Mouse (Mus musculus) heart, postnatal 14 days (tissue): ENCODE results near the gene Sh3pxd2a. TPM values are rescaled to one million over a fixed set of nuclear protein-coding genes. Genes with fewer than 3 reads are reported as not detected.

Experiments
- DNase-seq, 2 experiments: peaks; one replicate each; pipeline ENCODE4 v3.0.0; 2021 to 2022
- intact Hi-C: fragments of 180-260 bp; cut with DNase I; formaldehyde crosslinking; loops from one replicate; pipeline ENCODE4 v1.15.1; 2025
- total RNA-seq, 2 experiments: library from RNA; stranded (reverse); gene quantifications; 2 replicates each; pipeline ENCODE4 v1.2.3; 2021

The Sh3pxd2a gene
- total RNA-seq, 2 experiments from 2014 or later, result 75.2 to 75.9 TPM

GRCm38 (mm10) chr19:47264322-47265092, 199.7 kb downstream of the Sh3pxd2a start:
- DNase-seq, result peak; percentile 79 to 86
- intact Hi-C loops, result loop anchor here (1.0 kb wide), 1 partner anchor 74 kb away; no protein-coding TSS in a partner anchor

DNA sequence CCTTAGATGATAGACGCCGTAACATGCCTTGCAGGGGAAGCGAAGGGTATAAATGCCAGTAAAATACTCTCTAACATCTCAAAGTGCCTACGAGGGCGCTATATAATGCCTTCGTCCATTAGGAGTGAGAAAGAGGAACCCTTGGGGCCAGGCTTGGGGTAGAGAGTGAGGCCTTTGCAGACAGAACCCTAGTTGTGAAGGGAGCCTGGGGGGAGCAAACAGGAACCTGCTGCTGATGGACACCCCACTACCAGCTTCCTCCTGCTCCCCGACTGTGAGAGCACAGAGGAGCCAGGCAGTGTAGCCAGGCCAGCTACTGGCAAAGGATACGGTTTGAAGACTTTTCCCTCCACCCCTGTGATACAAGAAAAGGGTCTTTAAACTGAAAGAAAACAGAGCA, 200.6 kb downstream of the Sh3pxd2a start:
- no peak for DNase-seq
- intact Hi-C loops, result loop anchor here (1.0 kb wide), 1 partner anchor 75 kb away; no protein-coding TSS in a partner anchor

- no peak for DNase-seq
- intact Hi-C loops, result no loop called here
Measured at GRCm38 (mm10) chr19:47261196-47261595, 203.0 kb downstream of the Sh3pxd2a start.

DNA sequence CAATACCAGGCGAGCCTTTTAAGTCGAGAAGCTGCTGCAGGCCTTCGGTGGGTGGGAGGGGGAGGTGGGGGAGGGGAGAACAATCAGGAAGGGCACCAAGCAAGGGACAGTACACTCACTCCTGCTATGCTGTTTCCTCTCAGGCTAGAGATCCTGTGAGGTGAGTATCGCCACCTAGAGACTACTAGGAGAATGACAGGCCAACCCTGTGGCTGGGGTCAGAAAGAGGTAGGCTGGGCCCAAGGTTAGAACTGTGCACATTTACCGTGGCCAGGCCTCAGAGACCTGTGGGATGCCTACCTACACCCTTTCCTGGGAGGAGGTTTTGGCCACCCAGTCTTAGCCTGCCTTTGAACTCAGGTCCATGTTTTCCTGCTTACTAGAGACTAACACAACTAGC, 204.6 kb downstream of the Sh3pxd2a start:
- DNase-seq, result peak in 1 of 2 experiments; percentile 49
- intact Hi-C loops, result loop anchor here (5.0 kb wide), 1 partner anchor 82 kb away; the partner anchor contains the start of gene Neurl1a

DNA sequence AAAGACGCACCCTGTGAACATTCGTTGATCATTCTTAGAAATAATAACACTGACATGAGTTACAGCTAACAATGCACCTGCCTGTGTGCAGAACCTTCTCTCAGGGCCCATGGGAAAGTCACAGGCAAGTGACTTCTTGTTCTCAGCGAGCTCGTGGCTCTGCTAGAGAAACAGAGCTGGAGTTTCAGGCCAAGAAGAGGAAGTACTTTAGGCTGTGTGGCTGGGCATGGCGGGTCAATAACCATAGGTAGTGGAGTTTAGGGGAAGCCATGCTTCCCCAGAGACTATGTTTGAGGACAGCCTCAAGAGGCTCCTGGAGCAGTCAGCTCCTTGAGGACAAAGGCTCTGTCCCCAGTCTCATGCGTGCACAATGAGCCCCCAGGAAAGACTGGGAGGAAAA, 208.3 kb downstream of the Sh3pxd2a start:
- intact Hi-C loops, result loop anchor here (5.0 kb wide), 1 partner anchor 79 kb away; the partner anchor contains the start of gene Neurl1a
- no peak for DNase-seq

- DNase-seq, result no peak
Measured at GRCm38 (mm10) chr19:47255036-47255435, 209.2 kb downstream of the Sh3pxd2a start.

GRCm38 (mm10) chr19:47253053-47253628, 211.1 kb downstream of the Sh3pxd2a start:
- intact Hi-C loops, result no loop called here
- DNase-seq, result no peak

More at GRCm38 (mm10) chr19:47255036-47255435, 209.2 kb downstream of the Sh3pxd2a start:
- intact Hi-C loops, result loop anchor here (5.0 kb wide), 1 partner anchor 78 kb away; the partner anchor contains the start of gene Neurl1a

GRCm38 (mm10) chr19:47250931-47251330, 213.3 kb downstream of the Sh3pxd2a start:
- intact Hi-C loops, result no loop called here
- DNase-seq, result no peak

DNA sequence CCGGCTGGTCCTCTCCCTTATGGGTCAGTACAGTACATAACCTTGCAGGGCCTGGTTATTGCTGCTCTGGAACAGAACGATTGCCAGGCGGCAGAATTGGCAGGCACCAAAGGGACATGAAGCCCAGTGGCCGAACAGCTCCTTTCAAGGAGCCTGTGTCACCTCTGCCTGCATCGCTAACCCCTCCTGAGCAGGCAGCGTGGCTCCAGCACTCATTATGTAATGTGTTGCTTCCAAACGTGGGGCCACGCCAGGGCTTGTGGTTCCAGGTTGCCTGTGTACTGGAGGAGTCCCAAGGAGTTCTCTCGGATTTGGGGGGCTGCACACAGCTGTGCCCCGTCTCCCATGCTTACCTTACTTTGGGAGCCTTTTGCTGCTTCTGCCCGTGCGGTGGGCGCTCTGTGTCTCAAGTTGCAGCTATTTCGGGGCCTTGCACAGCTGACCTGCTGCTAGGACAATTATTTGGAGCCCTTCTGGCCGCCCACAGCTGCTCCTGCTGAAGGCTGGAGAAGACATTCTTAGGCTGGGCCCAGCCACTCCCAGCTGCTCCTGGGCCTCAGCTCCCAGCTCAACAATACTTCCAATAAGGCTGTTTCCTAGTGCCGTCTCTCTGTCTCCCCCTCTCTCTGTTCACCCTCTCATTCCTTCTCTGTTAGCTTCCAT, 215.2 kb downstream of the Sh3pxd2a start:
- intact Hi-C loops, result no loop called here
- DNase-seq, result no peak

GRCm38 (mm10) chr19:47248296-47248695, 215.9 kb downstream of the Sh3pxd2a start:
- intact Hi-C loops, result no loop called here
- no peak for DNase-seq

- DNase-seq, result no peak
- intact Hi-C loops, result no loop called here
Measured at GRCm38 (mm10) chr19:47247791-47248190, 216.4 kb downstream of the Sh3pxd2a start.

DNA sequence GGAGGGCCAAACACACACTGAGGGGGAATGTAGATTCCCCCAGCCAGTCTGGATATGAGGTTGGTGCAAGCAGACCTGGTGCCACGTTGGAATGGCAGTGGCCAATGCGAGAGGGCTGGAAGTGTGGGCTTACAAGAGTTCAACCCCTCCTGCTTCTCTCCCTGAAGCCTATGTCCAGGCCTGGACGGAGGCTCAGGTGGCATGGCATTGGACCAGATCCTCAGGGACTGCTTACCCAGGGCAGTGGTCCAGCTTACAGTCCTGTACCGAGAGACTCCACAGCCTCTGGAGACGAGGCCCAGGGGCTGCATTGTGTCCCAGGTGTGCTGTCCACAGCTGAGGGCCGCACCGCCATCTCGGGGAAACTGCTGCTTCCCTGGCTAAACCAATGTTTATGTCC, 218.7 kb downstream of the Sh3pxd2a start:
- DNase-seq, result no peak
- intact Hi-C loops, result no loop called here

- no peak for DNase-seq
- intact Hi-C loops, result no loop called here
Measured at GRCm38 (mm10) chr19:47242227-47242626, 222.0 kb downstream of the Sh3pxd2a start.

GRCm38 (mm10) chr19:47240957-47241356, 223.2 kb downstream of the Sh3pxd2a start:
- no peak for DNase-seq
- intact Hi-C loops, result no loop called here

- DNase-seq, result no peak
- intact Hi-C loops, result no loop called here
Measured at GRCm38 (mm10) chr19:47240076-47240475, 224.1 kb downstream of the Sh3pxd2a start.

GRCm38 (mm10) chr19:47233087-47233486, 231.1 kb downstream of the Sh3pxd2a start:
- DNase-seq, result no peak
- intact Hi-C loops, result no loop called here

- intact Hi-C loops, result no loop called here
Measured at GRCm38 (mm10) chr19:47232077-47232865, 231.9 kb downstream of the Sh3pxd2a start.

DNA sequence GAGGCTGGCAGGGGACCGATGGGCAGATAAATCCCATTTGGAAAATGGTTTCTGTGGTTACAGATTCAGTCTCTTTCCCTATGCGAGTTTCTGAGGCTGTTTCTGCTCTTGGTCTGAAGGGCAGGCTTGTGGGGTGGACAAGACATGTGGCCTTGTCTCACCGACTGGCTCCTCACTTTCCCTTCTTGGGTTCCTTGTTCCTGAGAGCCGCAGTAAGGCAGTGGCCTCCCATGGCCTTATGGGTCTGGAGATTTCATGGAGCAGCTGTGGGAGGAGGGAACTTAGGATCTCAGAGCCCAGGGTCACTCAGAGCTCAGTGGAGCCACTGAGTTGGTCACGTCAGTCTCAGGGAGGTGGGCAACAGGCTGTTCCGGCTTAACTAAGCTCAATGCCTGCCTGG, 232.8 kb downstream of the Sh3pxd2a start:
- intact Hi-C loops, result no loop called here

More at GRCm38 (mm10) chr19:47232077-47232865, 231.9 kb downstream of the Sh3pxd2a start:
- DNase-seq, result no peak

DNA sequence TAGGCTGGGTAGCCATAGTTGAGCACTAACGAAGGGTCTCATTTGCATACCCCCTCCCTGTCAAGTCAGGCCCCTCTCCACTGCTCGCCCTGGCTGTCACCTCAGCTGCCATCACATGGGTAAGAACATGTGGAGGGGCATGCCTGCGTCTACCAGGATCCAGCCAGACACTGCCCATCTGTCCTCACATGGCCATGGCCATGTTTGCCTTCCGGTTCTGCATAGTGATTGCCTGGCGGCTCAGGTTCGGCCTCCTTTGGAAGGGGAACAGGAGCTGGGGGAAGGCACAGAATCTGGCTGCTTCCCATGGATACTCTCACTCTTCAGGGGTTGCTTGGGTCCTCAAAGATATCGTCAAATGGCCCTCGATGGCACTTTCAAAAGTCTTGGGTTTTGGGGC, 233.5 kb downstream of the Sh3pxd2a start:
- DNase-seq, result no peak
- intact Hi-C loops, result no loop called here

More for the DNA sequence above, 232.8 kb downstream of the Sh3pxd2a start:
- no peak for DNase-seq

DNA sequence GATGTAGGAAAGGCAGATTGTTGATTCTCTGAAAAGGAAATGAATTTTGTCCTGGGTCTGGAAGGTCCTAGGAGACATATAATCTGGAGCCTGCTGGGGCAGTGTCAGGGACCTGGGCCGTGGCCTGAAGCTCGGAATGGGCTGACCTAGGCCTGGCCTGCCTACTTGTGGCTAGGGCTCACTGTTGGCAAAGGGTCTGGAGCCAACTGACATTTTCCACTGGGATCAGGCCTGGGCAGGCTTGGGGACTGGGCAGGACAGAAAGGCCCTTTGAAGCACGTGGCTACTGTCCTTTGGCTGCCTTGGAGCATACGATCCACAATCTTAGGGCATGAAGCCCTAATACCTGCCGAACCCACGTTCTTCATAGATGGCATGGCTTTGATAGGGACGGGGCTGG, 234.1 kb downstream of the Sh3pxd2a start:
- intact Hi-C loops, result no loop called here
- no peak for DNase-seq
